Mouse (Mus musculus): ENCODE results near the gene Surf4. TPM values are rescaled to one million over a fixed set of nuclear protein-coding genes. Genes with fewer than 3 reads are reported as not detected.

Surf4 gene
- polyA plus RNA-seq, 1 experiment from 2014 or later: 194 TPM

DNA sequence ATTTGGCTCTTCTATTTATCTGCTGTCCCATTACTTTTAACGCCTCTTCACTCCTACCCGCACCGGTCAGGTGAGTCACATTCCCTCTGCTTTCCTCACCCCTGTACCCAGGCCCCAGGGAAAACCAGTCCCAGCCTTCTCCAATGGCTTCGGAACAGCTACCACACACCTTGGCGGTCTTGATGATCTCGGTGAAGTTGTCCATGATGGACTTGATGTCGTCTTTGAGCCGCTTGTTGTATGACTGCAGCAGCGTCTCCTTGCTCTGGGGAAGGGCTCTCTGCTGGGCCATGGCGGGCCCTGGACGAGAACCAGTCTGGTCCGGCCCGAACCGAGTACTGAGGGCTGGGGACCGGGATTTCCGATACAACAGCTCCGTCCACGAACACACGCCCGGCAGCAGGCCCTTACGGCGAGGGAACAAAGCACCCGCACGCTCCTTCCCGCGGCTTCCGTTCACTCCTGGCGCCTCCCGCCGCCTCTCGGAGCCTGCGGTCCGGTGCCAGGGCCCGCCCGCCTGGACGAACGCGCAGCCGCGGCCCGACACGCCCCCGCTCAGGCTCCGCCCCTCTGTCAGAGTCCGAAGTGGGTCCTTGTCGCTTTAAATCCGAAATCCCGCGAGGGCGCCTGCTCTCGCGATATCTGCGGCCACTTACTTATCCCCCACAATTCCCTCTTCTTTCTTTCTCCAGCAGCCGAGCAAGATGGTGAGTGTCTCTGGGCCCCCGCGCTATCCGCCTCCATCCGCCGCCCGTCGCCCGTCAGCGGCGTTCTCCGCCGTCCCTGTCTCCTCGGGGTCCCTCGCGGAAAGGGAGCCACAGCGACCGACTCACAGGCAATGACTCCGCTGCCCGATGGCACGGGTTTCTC, 23.4 kb downstream of the Surf4 start, which contains the start of the genes Med22 and Rpl7a:
Gene Med22 (minus strand): TSS at position 554 of the 870 bp plus-strand sequence.
Gene Rpl7a (plus strand): TSS at position 641 of the 870 bp plus-strand sequence.
- ATAC-seq (ENCODE audit: insufficient number of reproducible peaks, low FRiP score, low TSS enrichment, low read depth) (peak; percentile 89), DNase-seq (ENCODE audit: low spot score) (peak; percentile 100)
- peaks cover 31% of the 10 kb centered on the region for H3K36me3 ChIP-seq (ENCODE audit: control insufficient read depth, insufficient read depth, low read length)
- peak within 1 kb of the TSS; percentile 98 for H3K9ac ChIP-seq (ENCODE audit: low read length)
- H3K9me3 ChIP-seq (ENCODE audit: control insufficient read depth, low read length): no peaks in the 10 kb centered on the region
- peak within 1 kb of the TSS; percentile 86 for H3K27ac ChIP-seq (replicated peaks; ENCODE audit: low read depth, low read length)
- peak within 1 kb of the TSS; percentile 93 for H3K4me2 ChIP-seq (ENCODE audit: low read depth, severe bottlenecking)
- H3K4me3 ChIP-seq (ENCODE audit: low read depth, low read length): peak within 1 kb of the TSS; percentile 90
- H3K27me3 ChIP-seq (ENCODE audit: control insufficient read depth, insufficient read depth, low read length): no peaks in the 10 kb centered on the region
- H3K4me1 ChIP-seq (ENCODE audit: control insufficient read depth, insufficient read depth, low read length): peaks cover 19% of the 10 kb centered on the region
- WGBS: 1% methylated on average over 74 of the region's 74 CpGs

DNA sequence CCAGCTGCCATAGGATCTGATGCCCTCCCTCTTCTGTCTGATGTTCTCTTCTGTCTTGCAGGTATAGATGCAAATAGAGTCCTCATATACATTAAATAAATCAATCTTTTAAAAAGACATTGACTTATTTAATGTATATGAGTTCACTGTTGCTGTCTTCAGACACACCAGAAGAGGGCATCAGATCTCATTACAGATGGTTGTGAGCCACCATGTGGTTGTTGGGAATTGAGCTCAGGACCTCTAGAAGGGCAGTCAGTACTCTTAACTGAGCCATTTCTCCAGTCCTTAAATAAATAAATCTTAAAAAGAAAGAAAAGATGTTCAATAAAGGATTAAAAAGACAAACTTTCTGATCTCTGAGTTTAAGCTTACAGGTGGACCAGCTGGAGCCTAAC, 24.3 kb downstream of the Surf4 start:
- Histone ChIP-seq H3K27ac (replicated peaks; ENCODE audit: low read depth, low read length) (no peak overlapping the region), H3K36me3 (ENCODE audit: control insufficient read depth, insufficient read depth, low read length) (peaks cover 32% of the 10 kb centered on the region)

DNA sequence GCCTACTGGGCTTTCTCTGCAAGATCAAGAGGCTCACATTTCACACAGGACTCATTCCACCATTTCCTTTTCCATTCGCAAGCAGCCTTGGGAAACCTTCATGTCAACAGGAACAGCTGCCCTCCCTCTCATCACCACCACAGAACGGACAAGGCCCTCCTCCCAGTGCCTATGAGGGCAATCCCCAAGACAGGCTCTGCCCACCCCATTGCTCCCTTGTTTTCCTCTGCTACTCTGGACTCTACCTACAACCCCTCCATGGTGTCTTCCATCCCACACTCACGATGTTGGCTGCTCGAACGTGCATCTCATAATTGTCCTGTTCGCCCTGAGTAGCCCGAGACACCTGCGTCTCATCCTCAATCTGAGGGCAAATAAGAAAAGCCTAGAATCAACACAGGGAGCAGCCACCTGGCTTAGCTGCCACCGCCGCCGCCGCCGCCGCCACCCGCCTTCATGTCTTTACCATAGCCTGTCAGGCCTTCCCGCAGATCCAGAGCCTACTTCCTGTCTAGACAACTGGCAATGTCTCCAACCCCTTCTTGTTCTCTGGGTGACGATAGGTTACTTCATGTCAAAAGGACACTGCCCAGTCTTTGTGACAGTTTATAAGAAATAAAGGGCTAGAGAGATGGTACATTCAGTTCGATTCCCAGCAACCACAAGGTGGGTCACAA, 24.9 kb downstream of the Surf4 start:
- no peak for ATAC-seq (ENCODE audit: insufficient number of reproducible peaks, low FRiP score, low TSS enrichment, low read depth)
- H3K4me1 ChIP-seq (ENCODE audit: control insufficient read depth, insufficient read depth, low read length): peaks cover 17% of the 10 kb centered on the region
- no peak for DNase-seq (ENCODE audit: low spot score)

More for the DNA sequence above, 24.3 kb downstream of the Surf4 start:
- DNase-seq (ENCODE audit: low spot score) (no peak), ATAC-seq (ENCODE audit: insufficient number of reproducible peaks, low FRiP score, low TSS enrichment, low read depth) (no peak)
- peak overlapping the region; percentile 60 for H3K4me2 ChIP-seq (ENCODE audit: low read depth, severe bottlenecking)
- H3K27me3 ChIP-seq (ENCODE audit: control insufficient read depth, insufficient read depth, low read length): no peaks in the 10 kb centered on the region
- H3K9ac ChIP-seq (ENCODE audit: low read length): peak overlapping the region; percentile 81
- peaks cover 15% of the 10 kb centered on the region for H3K4me1 ChIP-seq (ENCODE audit: control insufficient read depth, insufficient read depth, low read length)
- H3K9me3 ChIP-seq (ENCODE audit: control insufficient read depth, low read length): no peaks in the 10 kb centered on the region
- peak overlapping the region; percentile 90 for H3K4me3 ChIP-seq (ENCODE audit: low read depth, low read length)

DNA sequence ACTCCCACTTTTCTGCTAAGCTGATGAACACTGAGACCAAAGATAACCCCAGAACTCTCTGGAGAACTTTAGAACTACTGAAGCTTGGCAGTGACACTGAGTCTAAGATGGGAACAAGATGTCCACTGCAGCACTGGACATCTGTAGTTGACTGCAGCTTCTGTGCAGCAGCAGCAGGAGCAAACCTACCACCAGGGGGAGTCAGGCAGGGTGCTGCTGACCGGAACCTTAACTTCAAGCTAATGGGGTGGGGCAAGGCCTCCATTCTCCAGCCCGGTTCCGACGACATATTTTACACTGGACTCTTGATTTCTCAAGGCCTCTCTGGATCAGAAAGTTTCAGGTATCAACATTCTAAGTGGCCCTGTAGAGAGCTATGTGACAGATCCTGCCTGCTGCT, 26.6 kb downstream of the Surf4 start:
- WGBS: 67% methylated on average over 4 of the region's 4 CpGs
- H3K36me3 ChIP-seq (ENCODE audit: control insufficient read depth, insufficient read depth, low read length): peaks cover 20% of the 10 kb centered on the region
- DNase-seq (ENCODE audit: low spot score) (peak; percentile 58), ATAC-seq (ENCODE audit: insufficient number of reproducible peaks, low FRiP score, low TSS enrichment, low read depth) (no peak)
- no peaks in the 10 kb centered on the region for H3K9me3 ChIP-seq (ENCODE audit: control insufficient read depth, low read length)
- H3K27ac ChIP-seq (replicated peaks; ENCODE audit: low read depth, low read length): no peak overlapping the region
- no peaks in the 10 kb centered on the region for H3K27me3 ChIP-seq (ENCODE audit: control insufficient read depth, insufficient read depth, low read length)
- no peak overlapping the region for H3K4me2 ChIP-seq (ENCODE audit: low read depth, severe bottlenecking)
- no peak overlapping the region for H3K9ac ChIP-seq (ENCODE audit: low read length)
- no peak overlapping the region for H3K4me3 ChIP-seq (ENCODE audit: low read depth, low read length)
- peaks cover 21% of the 10 kb centered on the region for H3K4me1 ChIP-seq (ENCODE audit: control insufficient read depth, insufficient read depth, low read length)

More for the DNA sequence above, 24.9 kb downstream of the Surf4 start:
- peak overlapping the region; percentile 90 for H3K4me3 ChIP-seq (ENCODE audit: low read depth, low read length)
- H3K36me3 ChIP-seq (ENCODE audit: control insufficient read depth, insufficient read depth, low read length): peaks cover 32% of the 10 kb centered on the region
- H3K9ac ChIP-seq (ENCODE audit: low read length): peak overlapping the region; percentile 22; the same call in 1 of the 2 replicates
- H3K27ac ChIP-seq (replicated peaks; ENCODE audit: low read depth, low read length): no peak overlapping the region
- peak overlapping the region; percentile 60 for H3K4me2 ChIP-seq (ENCODE audit: low read depth, severe bottlenecking)
- H3K9me3 ChIP-seq (ENCODE audit: control insufficient read depth, low read length): no peaks in the 10 kb centered on the region
- H3K27me3 ChIP-seq (ENCODE audit: control insufficient read depth, insufficient read depth, low read length): no peaks in the 10 kb centered on the region
- 87% methylated on average over 18 of the region's 18 CpGs for WGBS

DNA sequence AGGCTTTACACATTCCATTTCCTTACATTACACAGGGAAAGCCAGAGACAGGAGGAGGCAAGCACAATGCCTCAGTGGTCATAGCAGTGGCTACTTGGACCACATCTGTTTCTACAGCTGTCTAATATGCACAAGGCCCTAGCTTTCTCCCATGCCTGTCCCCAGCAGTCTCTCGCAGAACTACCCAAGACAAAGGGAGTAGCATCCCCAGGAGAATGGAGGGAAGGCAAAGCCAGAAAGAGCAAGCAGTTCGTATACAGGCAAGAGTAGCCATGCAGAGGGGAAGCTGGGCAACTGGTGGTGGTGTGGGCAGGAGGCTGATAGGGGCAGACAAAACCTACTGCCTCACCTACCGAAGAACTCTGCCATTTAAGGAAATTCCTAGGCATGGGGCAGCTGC, 27.3 kb downstream of the Surf4 start:
- DNase-seq (ENCODE audit: low spot score) (no peak), ATAC-seq (ENCODE audit: insufficient number of reproducible peaks, low FRiP score, low TSS enrichment, low read depth) (no peak)
- Histone ChIP-seq H3K9me3 (ENCODE audit: control insufficient read depth, low read length) (no peaks in the 10 kb centered on the region), H3K4me3 (ENCODE audit: low read depth, low read length) (no peak overlapping the region), H3K9ac (ENCODE audit: low read length) (no peak overlapping the region), H3K36me3 (ENCODE audit: control insufficient read depth, insufficient read depth, low read length) (peaks cover 18% of the 10 kb centered on the region), H3K27me3 (ENCODE audit: control insufficient read depth, insufficient read depth, low read length) (no peaks in the 10 kb centered on the region), H3K4me1 (ENCODE audit: control insufficient read depth, insufficient read depth, low read length) (peaks cover 21% of the 10 kb centered on the region), H3K27ac (replicated peaks; ENCODE audit: low read depth, low read length) (no peak overlapping the region), H3K4me2 (ENCODE audit: low read depth, severe bottlenecking) (no peak overlapping the region)
- WGBS: 91% methylated on average over 3 of the region's 3 CpGs

DNA sequence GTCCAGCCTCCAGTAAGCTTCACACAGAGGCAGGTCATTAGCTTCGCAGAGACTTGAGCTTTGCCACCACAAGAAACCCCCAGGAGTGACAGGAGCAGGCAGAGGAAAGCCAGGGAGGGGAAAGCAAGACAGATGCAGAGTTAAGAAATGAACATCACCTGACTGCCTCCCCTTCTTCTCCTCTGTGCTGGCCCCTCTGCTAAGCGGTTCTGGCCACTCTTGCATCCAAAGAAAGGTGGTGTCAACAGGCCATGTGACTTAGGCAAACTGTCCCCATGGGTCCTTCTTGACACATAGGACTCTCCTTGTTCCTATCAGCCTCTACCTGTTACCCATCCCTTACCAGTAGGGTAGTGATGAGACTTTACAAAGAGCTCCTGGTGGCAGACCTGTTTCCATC, 27.8 kb downstream of the Surf4 start:
- WGBS: 89% methylated on average over 2 of the region's 2 CpGs
- Histone ChIP-seq H3K9me3 (ENCODE audit: control insufficient read depth, low read length) (no peaks in the 10 kb centered on the region), H3K4me2 (ENCODE audit: low read depth, severe bottlenecking) (no peak overlapping the region), H3K4me1 (ENCODE audit: control insufficient read depth, insufficient read depth, low read length) (peaks cover 21% of the 10 kb centered on the region), H3K27me3 (ENCODE audit: control insufficient read depth, insufficient read depth, low read length) (no peaks in the 10 kb centered on the region), H3K36me3 (ENCODE audit: control insufficient read depth, insufficient read depth, low read length) (peaks cover 18% of the 10 kb centered on the region), H3K9ac (ENCODE audit: low read length) (no peak overlapping the region), H3K27ac (replicated peaks; ENCODE audit: low read depth, low read length) (no peak overlapping the region), H3K4me3 (ENCODE audit: low read depth, low read length) (no peak overlapping the region)
- ATAC-seq (ENCODE audit: insufficient number of reproducible peaks, low FRiP score, low TSS enrichment, low read depth): no peak
- DNase-seq (ENCODE audit: low spot score): no peak

DNA sequence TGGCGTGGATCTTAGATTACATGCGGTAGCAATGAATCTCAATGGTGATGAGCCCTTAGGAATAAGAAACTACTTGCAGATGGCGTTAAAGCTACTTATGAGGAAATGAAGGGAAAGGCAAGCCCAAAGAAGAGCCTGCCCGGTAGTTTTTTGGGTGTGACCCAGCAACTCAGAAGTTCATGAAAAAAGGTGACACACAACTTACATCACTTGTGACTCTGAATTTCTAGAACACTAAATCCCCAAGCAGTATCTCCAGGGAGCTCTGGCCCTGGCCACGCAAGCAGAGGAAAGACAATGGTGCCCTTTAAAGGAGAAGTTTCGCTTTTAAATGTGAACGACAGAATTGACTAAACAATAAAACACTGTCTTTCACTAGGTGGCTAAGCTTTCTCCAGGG, 30.4 kb downstream of the Surf4 start:
- H3K36me3 ChIP-seq (ENCODE audit: control insufficient read depth, insufficient read depth, low read length): peaks cover 31% of the 10 kb centered on the region
- 20% methylated on average over 7 of the region's 7 CpGs for WGBS
- no peak for DNase-seq (ENCODE audit: low spot score)

DNA sequence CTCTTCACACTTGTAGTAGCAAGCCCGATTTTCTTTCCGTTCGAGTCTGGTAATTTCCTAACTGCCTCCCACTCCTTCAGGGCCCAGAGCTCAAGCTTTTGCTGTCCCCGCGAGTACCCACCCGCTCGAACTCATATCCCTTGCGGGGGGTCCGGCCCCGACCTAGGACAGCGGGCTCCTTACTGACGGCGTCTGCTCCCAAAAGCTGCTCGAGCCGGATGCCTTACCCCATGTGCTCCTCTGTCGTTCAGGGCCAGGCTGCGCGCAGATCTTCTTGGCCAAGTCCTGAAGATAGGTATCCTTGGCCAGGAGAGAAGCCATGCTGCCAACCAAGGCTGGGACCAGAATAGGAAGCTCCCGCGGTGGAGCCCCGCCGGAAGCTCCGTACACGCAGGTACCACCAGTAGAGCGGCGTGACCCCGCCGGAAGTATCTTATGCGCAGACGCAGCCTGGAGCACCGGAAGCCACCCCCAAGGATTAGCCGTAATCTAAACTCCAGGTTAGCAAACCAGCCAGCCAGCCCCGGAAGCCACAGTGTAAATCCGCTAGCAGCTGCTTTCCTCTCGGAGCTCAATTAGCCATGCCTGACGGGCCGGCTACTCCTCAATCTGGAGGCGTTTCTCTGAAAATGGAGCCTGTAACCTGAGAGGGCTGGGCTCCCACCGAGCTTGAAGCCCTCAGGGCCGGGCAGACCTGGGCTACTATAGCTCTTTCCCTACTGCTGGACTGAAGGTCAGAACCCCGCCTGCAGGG, 31.1 kb downstream of the Surf4 start, which contains the start of gene Surf6:
Gene Surf6 (minus strand): TSS at position 413 of the 754 bp plus-strand sequence.
- peak; percentile 97 for DNase-seq (ENCODE audit: low spot score)
- Histone ChIP-seq H3K4me1 (ENCODE audit: control insufficient read depth, insufficient read depth, low read length) (peaks cover 10% of the 10 kb centered on the region; the same call in 1 of the 2 replicates), H3K9ac (ENCODE audit: low read length) (peak within 1 kb of the TSS; percentile 62), H3K4me3 (ENCODE audit: low read depth, low read length) (peak within 1 kb of the TSS; percentile 91), H3K27ac (replicated peaks; ENCODE audit: low read depth, low read length) (peak within 1 kb of the TSS; percentile 77), H3K27me3 (ENCODE audit: control insufficient read depth, insufficient read depth, low read length) (no peaks in the 10 kb centered on the region), H3K4me2 (ENCODE audit: low read depth, severe bottlenecking) (peak within 1 kb of the TSS; percentile 81), H3K9me3 (ENCODE audit: control insufficient read depth, low read length) (no peaks in the 10 kb centered on the region), H3K36me3 (ENCODE audit: control insufficient read depth, insufficient read depth, low read length) (peaks cover 28% of the 10 kb centered on the region)
- ATAC-seq (ENCODE audit: insufficient number of reproducible peaks, low FRiP score, low TSS enrichment, low read depth): peak; percentile 93
- under 1% methylated on average over 41 of the region's 41 CpGs for WGBS

More for the DNA sequence above, 30.4 kb downstream of the Surf4 start:
- ATAC-seq (ENCODE audit: insufficient number of reproducible peaks, low FRiP score, low TSS enrichment, low read depth): no peak
- H3K9me3 ChIP-seq (ENCODE audit: control insufficient read depth, low read length): no peaks in the 10 kb centered on the region
- no peaks in the 10 kb centered on the region for H3K27me3 ChIP-seq (ENCODE audit: control insufficient read depth, insufficient read depth, low read length)
- peak overlapping the region; percentile 58 for H3K9ac ChIP-seq (ENCODE audit: low read length)
- peak overlapping the region; percentile 91 for H3K4me3 ChIP-seq (ENCODE audit: low read depth, low read length)
- peaks cover 10% of the 10 kb centered on the region; the same call in 1 of the 2 replicates for H3K4me1 ChIP-seq (ENCODE audit: control insufficient read depth, insufficient read depth, low read length)
- peak overlapping the region; percentile 81 for H3K4me2 ChIP-seq (ENCODE audit: low read depth, severe bottlenecking)
- H3K27ac ChIP-seq (replicated peaks; ENCODE audit: low read depth, low read length): peak overlapping the region; percentile 77
